Mouse (Mus musculus) ES-E14 (cell line): ENCODE measurements around the gene Adgrv1. TPM values are rescaled to one million over a fixed set of nuclear protein-coding genes. Genes with fewer than 3 reads are reported as not detected.

Experiments
- DNase-seq: peaks from one replicate; pipeline ENCODE4 v3.0.0-alpha.2; 2013; ENCODE audit warnings: low read depth, low spot score
- H3K27ac ChIP-seq: 2 replicates; pipeline ENCODE4 v1.5.1; 2012; ENCODE audit warnings: low read depth, mild to moderate bottlenecking, low read length, moderate library complexity, mixed read lengths; ENCODE audit not compliant: poor library complexity, insufficient read depth, severe bottlenecking
- H3K36me3 ChIP-seq: 2 replicates; pipeline ENCODE4 v1.6.1; 2012; ENCODE audit warnings: mild to moderate bottlenecking, low read length, moderate library complexity, mixed read lengths; ENCODE audit not compliant: control insufficient read depth, poor library complexity, insufficient read depth, severe bottlenecking
- H3K4me1 ChIP-seq, 2 experiments: fragments of 150-350 bp in 1 of 2; sonication (generic) in 1 of 2; 2 replicates each; pipeline ENCODE4 v1.6.1; 2012; ENCODE audit warnings: low read length in 2 of 2, mild to moderate bottlenecking in 1 of 2, mixed read lengths in 1 of 2; ENCODE audit not compliant: control insufficient read depth in 2 of 2, insufficient read depth in 2 of 2, poor library complexity in 1 of 2
- H3K4me3 ChIP-seq, 2 experiments: fragments of 150-350 bp in 1 of 2; sonication (generic) in 1 of 2; 2 replicates each; pipeline ENCODE4 v1.5.1; 2012; ENCODE audit warnings: low read length in 2 of 2, low read depth in 1 of 2, mild to moderate bottlenecking in 1 of 2, mixed read lengths in 1 of 2; ENCODE audit not compliant: insufficient read depth in 1 of 2, poor library complexity in 1 of 2, severe bottlenecking in 1 of 2
- H3K9ac ChIP-seq: 2 replicates; pipeline ENCODE4 v1.6.1; 2012; ENCODE audit warnings: low read depth, mild to moderate bottlenecking, low read length, mixed read lengths; ENCODE audit not compliant: poor library complexity, insufficient read depth, severe bottlenecking
- H3K9me3 ChIP-seq: fragments of 150-350 bp; sonication (generic); 2 replicates; pipeline ENCODE4 v1.6.1; 2012; ENCODE audit warnings: low read depth, mild to moderate bottlenecking, low read length; ENCODE audit not compliant: control insufficient read depth, insufficient read depth
- CHD2 ChIP-seq: IDR thresholded peaks from 2 replicates; pipeline ENCODE4 v1.6.1; 2014; ENCODE audit warnings: mild to moderate bottlenecking, low read depth, low read length, inconsistent platforms
- HCFC1 ChIP-seq: IDR thresholded peaks from 2 replicates; pipeline ENCODE4 v1.6.1; 2012; ENCODE audit warnings: low read length, inconsistent platforms, borderline replicate concordance; ENCODE audit not compliant: insufficient read depth
- MAFK ChIP-seq: IDR thresholded peaks from 2 replicates; pipeline ENCODE4 v1.6.1; 2014; ENCODE audit warnings: mild to moderate bottlenecking, low read depth, low read length, inconsistent platforms; ENCODE audit not compliant: insufficient read depth
- ZC3H11A ChIP-seq: IDR thresholded peaks from 2 replicates; pipeline ENCODE4 v1.6.1; 2012; ENCODE audit warnings: low read depth, mild to moderate bottlenecking, inconsistent platforms, low read length, borderline replicate concordance
- ZNF384 ChIP-seq: IDR thresholded peaks from 2 replicates; pipeline ENCODE4 v1.6.1; 2012; ENCODE audit warnings: low read depth, low read length, inconsistent platforms
- in situ Hi-C, 2 experiments: fragments of 600-800 bp; cut with MboI; formaldehyde crosslinking; loops; one replicate each; pipeline ENCODE4 v1.15.1; 2025; ENCODE audit warnings: low sequenced_read_pairs in 2 of 2, inconsistent platforms in 1 of 2; ENCODE audit not compliant: unreplicated experiment in 2 of 2
- total RNA-seq: library from RNA; depleted of rRNA; stranded (reverse); fragments of 300-350 nt; gene quantifications from 2 replicates; pipeline ENCODE4 v1.2.3, GENCODE M21; 2012

Adgrv1 gene
- total RNA-seq, 1 experiment, result 22.0 TPM

DNA sequence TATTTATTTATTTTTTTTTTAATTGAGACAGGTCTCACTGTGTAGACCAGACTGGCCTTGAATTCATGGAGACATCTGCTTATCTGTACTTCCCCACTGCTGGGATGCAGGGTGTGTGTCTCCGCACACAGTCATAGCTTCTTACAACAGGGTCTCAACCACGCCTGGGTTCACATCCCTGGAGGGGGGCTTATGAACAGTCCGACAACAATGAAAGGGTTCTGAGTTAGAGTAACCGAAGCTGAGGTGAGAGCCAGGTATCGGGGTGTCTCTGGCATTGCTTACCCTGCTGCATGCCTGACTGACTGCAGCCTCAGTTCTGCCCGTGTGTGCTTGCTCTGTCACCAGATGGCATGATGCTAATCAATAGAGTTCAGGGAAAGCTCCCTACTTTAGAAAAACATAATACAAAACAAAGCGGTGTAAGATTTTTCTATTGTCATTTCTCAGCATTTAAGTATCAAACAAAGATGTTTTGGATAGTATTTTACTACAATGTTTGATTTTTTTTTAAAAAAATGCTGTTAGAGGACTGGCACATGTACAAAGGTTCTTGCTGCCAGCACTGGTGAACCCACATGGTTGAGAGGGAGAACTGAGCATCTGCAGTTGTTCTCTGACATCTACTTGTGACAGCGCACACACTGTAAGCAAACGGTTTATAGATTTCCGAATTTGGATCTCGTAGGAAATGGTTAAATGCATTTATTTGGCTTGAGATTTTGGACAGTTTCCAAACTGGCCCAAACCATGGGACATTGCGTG, 30.8 kb upstream of the Adgrv1 start:
- H3K9ac ChIP-seq, result no peak overlapping the region
- H3K36me3 ChIP-seq, result peaks cover 3% of the 10 kb centered on the region
- no peak for TF ChIP-seq HCFC1
- TF ChIP-seq CHD2, result no peak
- no peaks in the 10 kb centered on the region for H3K4me1 ChIP-seq
- no peak for DNase-seq
- H3K9me3 ChIP-seq, result no peaks in the 10 kb centered on the region
- no peak overlapping the region for H3K4me3 ChIP-seq
- H3K27ac ChIP-seq, result no peak overlapping the region
- in situ Hi-C loops, result no loop called here

DNA sequence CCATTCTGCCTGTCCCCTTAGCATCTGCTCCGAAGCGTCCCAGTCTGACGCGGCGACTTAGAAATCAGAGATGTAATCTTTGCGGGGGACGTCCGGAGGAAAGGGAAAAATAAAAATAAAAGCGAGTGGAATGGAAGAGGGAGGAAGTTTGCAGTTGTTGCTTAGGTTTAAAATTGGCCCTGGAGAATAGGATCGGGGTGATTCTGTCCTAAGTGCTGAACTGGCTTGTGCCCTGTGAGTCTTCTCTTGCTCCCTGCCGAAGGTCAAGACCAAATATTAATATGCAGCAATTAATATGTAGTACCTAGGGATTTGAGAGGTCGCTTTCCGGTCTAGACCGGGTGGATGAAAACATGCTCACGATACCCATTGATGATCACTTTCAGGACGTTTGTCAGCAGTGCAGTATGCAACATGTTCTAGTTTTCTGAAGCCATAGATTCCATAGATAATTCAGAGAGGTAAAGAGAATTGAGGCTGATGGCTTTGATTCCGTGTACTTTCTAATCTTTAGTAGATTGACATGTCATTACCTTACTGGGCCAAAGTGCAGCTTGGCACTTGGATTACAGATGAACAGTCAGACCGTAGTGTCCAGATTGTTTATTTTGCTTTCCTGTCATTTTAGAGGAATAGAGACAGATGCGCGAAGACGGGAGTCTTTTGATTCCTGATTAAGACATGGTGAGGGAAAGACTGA, 25.2 kb upstream of the Adgrv1 start:
- no peaks in the 10 kb centered on the region for H3K9me3 ChIP-seq
- in situ Hi-C loops, result no loop called here
- peaks cover 0 to 5% of the 10 kb centered on the region in 2 experiments; a peak in 1 of 4 replicates for H3K4me1 ChIP-seq
- H3K4me3 ChIP-seq, result peak overlapping the region; percentile 67 to 93
- H3K27ac ChIP-seq, result no peak overlapping the region
- TF ChIP-seq CHD2, result no peak
- no peak for TF ChIP-seq MAFK
- TF ChIP-seq ZC3H11A, result no peak
- TF ChIP-seq HCFC1, result no peak
- TF ChIP-seq ZNF384, result no peak
- no peaks in the 10 kb centered on the region; the same call in 1 of the 2 replicates for H3K36me3 ChIP-seq
- DNase-seq, result no peak
- peak overlapping the region; percentile 85 for H3K9ac ChIP-seq

DNA sequence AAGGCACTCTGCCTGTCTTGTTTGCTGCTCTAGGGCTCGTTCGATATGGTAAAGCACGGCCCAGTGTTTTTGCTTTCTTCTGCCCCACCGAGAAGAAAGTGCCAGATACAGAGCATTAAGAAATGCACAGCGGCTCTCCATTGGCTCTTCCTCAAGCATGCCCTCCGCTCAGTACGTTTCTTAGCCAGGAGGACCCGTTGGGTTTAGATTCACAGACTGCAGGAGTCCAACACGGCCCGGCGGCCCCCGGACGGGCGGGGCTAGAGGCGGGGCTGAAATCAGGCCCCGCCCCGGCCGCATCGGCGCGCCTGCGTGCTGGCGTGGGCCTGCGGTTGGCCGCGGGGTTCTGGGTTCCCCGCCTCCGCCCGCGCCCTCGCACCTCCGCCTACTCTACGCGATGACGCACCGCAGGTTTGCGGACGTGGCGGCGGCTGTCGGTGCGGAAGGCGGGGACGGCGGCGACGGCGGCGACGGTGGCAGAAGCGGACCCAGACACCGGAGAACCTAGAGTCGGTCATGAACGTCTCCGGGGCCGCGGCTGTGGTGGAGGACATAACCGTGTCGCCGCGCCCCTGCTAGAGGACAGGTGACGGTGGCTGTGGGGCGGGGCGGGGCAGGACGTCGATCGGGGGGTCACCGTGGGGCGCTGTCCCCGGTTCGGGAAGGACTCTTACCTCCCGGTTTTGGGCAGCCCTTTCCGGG, 24.5 kb upstream of the Adgrv1 start, which contains the start of gene Lysmd3:
Gene Lysmd3 (plus strand): TSS at position 313 of the 702 bp plus-strand sequence.
- in situ Hi-C loops, result no loop called here

DNA sequence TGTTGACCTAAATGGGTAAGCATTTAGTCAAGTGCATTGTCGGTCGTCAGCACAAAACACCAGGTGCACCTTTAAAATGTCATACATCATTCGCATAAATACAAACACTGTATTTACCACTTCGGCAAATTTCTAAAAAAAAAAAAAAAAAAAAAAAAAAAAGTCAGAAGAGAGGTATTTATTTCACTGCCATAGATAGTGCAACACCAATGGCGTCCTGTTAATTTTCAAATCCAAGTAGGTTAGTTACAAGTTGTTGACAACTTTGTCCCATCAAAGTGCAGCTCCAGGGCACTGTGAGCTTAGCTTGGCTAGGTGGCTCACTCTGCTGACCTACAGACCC, 24.0 kb upstream of the Adgrv1 start:
- Histone ChIP-seq H3K4me1 (peaks cover 0 to 5% of the 10 kb centered on the region in 2 experiments; a peak in 1 of 4 replicates), H3K36me3 (no peaks in the 10 kb centered on the region; the same call in 1 of the 2 replicates), H3K9me3 (no peaks in the 10 kb centered on the region), H3K9ac (peak overlapping the region; percentile 51), H3K27ac (peak overlapping the region; percentile 79), H3K4me3 (peak overlapping the region; percentile 62 to 67)
- no peak for DNase-seq
- TF ChIP-seq CHD2 (no peak), ZNF384 (peak; percentile 87), HCFC1 (no peak), ZC3H11A (no peak), MAFK (no peak)
- in situ Hi-C loops, result no loop called here

More for the DNA sequence above, 24.5 kb upstream of the Adgrv1 start, which contains the start of gene Lysmd3:
- peak within 1 kb of the TSS; percentile 67 to 93 for H3K4me3 ChIP-seq
- peak within 1 kb of the TSS; percentile 85 for H3K9ac ChIP-seq
- TF ChIP-seq ZNF384, result no peak
- no peak for TF ChIP-seq HCFC1
- no peak for TF ChIP-seq MAFK
- no peak for TF ChIP-seq ZC3H11A
- no peak for TF ChIP-seq CHD2
- H3K27ac ChIP-seq, result peak within 1 kb of the TSS; percentile 79
- no peaks in the 10 kb centered on the region; the same call in 1 of the 2 replicates for H3K36me3 ChIP-seq
- peaks cover 0 to 5% of the 10 kb centered on the region in 2 experiments; a peak in 1 of 4 replicates for H3K4me1 ChIP-seq
- H3K9me3 ChIP-seq, result no peaks in the 10 kb centered on the region
- DNase-seq, result peak; percentile 69
